Mouse (Mus musculus): ENCODE results near the gene Ano6.

GRCm38 (mm10) chr15:95972621-95973020 lies 182.0 kb downstream of the Ano6 start:
- TF ChIP-seq CTCF (IDR thresholded peaks at IDR 0.05; ENCODE audit: control insufficient read depth, insufficient read depth, low read length) = no peak
- TF ChIP-seq POLR2A (IDR thresholded peaks at IDR 0.05; ENCODE audit: borderline replicate concordance, control insufficient read depth, low read depth, low read length) = no peak

Measured in bone marrow, adult 2 months (tissue).